Mouse (Mus musculus) kidney, postnatal 14 days (tissue): ENCODE results near the gene Anapc16.

Source experiments
- DNase-seq: peaks from one replicate; pipeline ENCODE4 v3.0.0; 2022; ENCODE audit warnings: mixed read lengths

The Anapc16 gene

GRCm38 (mm10) chr10:59969821-59970449 is 33.0 kb downstream of the Anapc16 start:
- peak; percentile 88 for DNase-seq

- peak; percentile 84 for DNase-seq
These were observed 35.5 kb downstream of the Anapc16 start for GRCm38 (mm10) chr10:59967309-59967942.

- no peak for DNase-seq
These were observed 36.2 kb downstream of the Anapc16 start for GRCm38 (mm10) chr10:59966743-59967142.

- no peak for DNase-seq
These were observed 37.1 kb downstream of the Anapc16 start for GRCm38 (mm10) chr10:59965788-59966187.

- DNase-seq, result no peak
These were observed 37.6 kb downstream of the Anapc16 start for GRCm38 (mm10) chr10:59965362-59965695.

- DNase-seq, result peak; percentile 52
These were observed 38.2 kb downstream of the Anapc16 start for GRCm38 (mm10) chr10:59964504-59965361.

GRCm38 (mm10) chr10:59963609-59964008 is 39.3 kb downstream of the Anapc16 start:
- DNase-seq, result no peak

GRCm38 (mm10) chr10:59959517-59959916 is 43.4 kb downstream of the Anapc16 start:
- no peak for DNase-seq

- DNase-seq, result no peak
These were observed 44.5 kb downstream of the Anapc16 start for GRCm38 (mm10) chr10:59958458-59958857.

- DNase-seq, result no peak
These were observed 45.5 kb downstream of the Anapc16 start for GRCm38 (mm10) chr10:59957171-59958149.

GRCm38 (mm10) chr10:59956681-59957080 is 46.3 kb downstream of the Anapc16 start:
- DNase-seq, result no peak

- no peak for DNase-seq
These were observed 49.3 kb downstream of the Anapc16 start for GRCm38 (mm10) chr10:59953564-59954039.

GRCm38 (mm10) chr10:59952781-59953563 is 50.0 kb downstream of the Anapc16 start:
- DNase-seq, result peak; percentile 44

GRCm38 (mm10) chr10:59952152-59952780 is 50.7 kb downstream of the Anapc16 start:
- DNase-seq, result peak; percentile 73

- DNase-seq, result peak; percentile 100
These were observed 51.5 kb downstream of the Anapc16 start, which contains the start of gene Ddit4 for GRCm38 (mm10) chr10:59951211-59952151. TSS of gene Ddit4 (minus strand) at chr10:59951834.

- peak; percentile 88 for DNase-seq
These were observed 52.2 kb downstream of the Anapc16 start for GRCm38 (mm10) chr10:59950716-59951191.

GRCm38 (mm10) chr10:59949783-59950605 is 52.9 kb downstream of the Anapc16 start:
- DNase-seq, result no peak

- peak; percentile 58 for DNase-seq
These were observed 53.7 kb downstream of the Anapc16 start for GRCm38 (mm10) chr10:59949255-59949648.
